Mouse (Mus musculus) heart, postnatal 0 days (tissue): ENCODE measurements around the gene Mdfic.

ENCODE experiments used
- CTCF ChIP-seq: IDR thresholded peaks from 2 replicates; pipeline ENCODE4 v1.5.1; 2016; ENCODE audit warnings: antibody characterized with exemption, control low read depth, low read depth
- EP300 ChIP-seq: IDR thresholded peaks from 2 replicates; pipeline ENCODE4 v1.6.1; 2016; ENCODE audit warnings: antibody characterized with exemption, low read depth

- TF ChIP-seq CTCF, result no peak
- TF ChIP-seq EP300, result no peak
Observed at GRCm38 (mm10) chr6:15726422-15726821, 6.0 kb downstream of the Mdfic start.
